Mouse (Mus musculus) midbrain, embryonic 14.5 days (tissue): ENCODE results near the gene Eef1akmt3. TPM values are rescaled to one million over a fixed set of nuclear protein-coding genes. Genes with fewer than 3 reads are reported as not detected.

Experiments used
- microRNA counts: library from miRNA; unstranded; fragments of <30 nt; microRNA quantifications from one replicate; lab custom pipeline; 2016
- microRNA-seq: library from miRNA; unstranded; fragments of <30 nt; microRNA quantifications from one replicate; pipeline ENCODE4, GENCODE M21; 2016
- polyA plus RNA-seq: library from polyadenylated mRNA; unstranded; fragments of >200 nt; fragmentation: Nextera tagmentation; extraction: Ambion mirVana; gene quantifications from 2 replicates; pipeline ENCODE4 v1.2.1, GENCODE M21; 2014

Eef1akmt3 gene
- polyA plus RNA-seq, 1 experiment from 2014 or later: 0.22 TPM

MicroRNA genes within 50 kb of the gene (microRNA counts, 519-probe panel; counts per million panel counts)
- 3,936 counts per million, percentile 25 among the panel's probes with 10 or more counts for microRNA mmu-miR-26a (lab: Ali Mortazavi, UCI)
- microRNA mmu-miR-546 (lab: Ali Mortazavi, UCI): not detected

Small RNA genes lying within 50 kb of the gene (microRNA-seq; reads per million reads assigned to microRNA genes)
- 36.9 reads per million, percentile 46 among the genes with 10 or more reads in this experiment for gene Mir26a-2
- 0.59 reads per million for gene Mir546

Other genes with a start within 250 kb of the Eef1akmt3 start
- gene Atp23, start 140.2 kb downstream of the Eef1akmt3 start, polyA plus RNA-seq: 13.6 and 14.1 TPM in 2 replicates
- gene Ctdsp2, start 62.8 kb downstream of the Eef1akmt3 start, polyA plus RNA-seq: 19.1 and 26.2 TPM in 2 replicates
- gene Avil, start 40.8 kb downstream of the Eef1akmt3 start, polyA plus RNA-seq: 1.9 and 2.1 TPM in 2 replicates
- 56.0 and 64.9 TPM in 2 replicates for gene Tsfm, start 10.7 kb downstream of the Eef1akmt3 start, polyA plus RNA-seq
- 17.4 and 20.8 TPM in 2 replicates for gene Mettl1, start 99 bp downstream of the Eef1akmt3 start, polyA plus RNA-seq
- gene Cyp27b1, start 6.7 kb upstream of the Eef1akmt3 start, polyA plus RNA-seq: not detected in 2 replicates
- gene March9, start 18.7 kb upstream of the Eef1akmt3 start, polyA plus RNA-seq: 11.8 and 17.4 TPM in 2 replicates
- gene Cdk4, start 22.0 kb upstream of the Eef1akmt3 start, polyA plus RNA-seq: 1,072 and 1,231 TPM in 2 replicates
- gene Tspan31, start 28.8 kb upstream of the Eef1akmt3 start, polyA plus RNA-seq: 67.7 and 71.7 TPM in 2 replicates
- 8.1 and 13.1 TPM in 2 replicates for gene Agap2, start 33.8 kb upstream of the Eef1akmt3 start, polyA plus RNA-seq
- 82.1 and 82.7 TPM in 2 replicates for gene Os9, start 79.6 kb upstream of the Eef1akmt3 start, polyA plus RNA-seq
- 66.8 and 74.1 TPM in 2 replicates for gene B4galnt1, start 123.7 kb upstream of the Eef1akmt3 start, polyA plus RNA-seq
- 0.58 and 0.66 TPM in 2 replicates for gene Slc26a10, start 139.1 kb upstream of the Eef1akmt3 start, polyA plus RNA-seq
- 19.0 and 19.6 TPM in 2 replicates for gene Arhgef25, start 148.6 kb upstream of the Eef1akmt3 start, polyA plus RNA-seq
- gene Dtx3, start 154.2 kb upstream of the Eef1akmt3 start, polyA plus RNA-seq: 219 and 244 TPM in 2 replicates
- gene Pip4k2c, start 170.1 kb upstream of the Eef1akmt3 start, polyA plus RNA-seq: 12.5 and 14.6 TPM in 2 replicates
- gene Kif5a, start 221.8 kb upstream of the Eef1akmt3 start, polyA plus RNA-seq: 75.3 and 94.7 TPM in 2 replicates
- 295 and 323 TPM in 2 replicates for gene Dctn2, start 224.9 kb upstream of the Eef1akmt3 start, polyA plus RNA-seq
- 17.4 and 18.0 TPM in 2 replicates for gene Mbd6, start 247.5 kb upstream of the Eef1akmt3 start, polyA plus RNA-seq